In genomic region chr14:61085325-61085724, GRCm38 (mm10) we compare ENCODE assay signal across 8 mouse cellular contexts. TPM values are rescaled to one million over a fixed set of nuclear protein-coding genes. Genes with fewer than 3 reads are reported as not detected.
DNase-seq lines count a peak whose midpoint lies in the region; ATAC-seq and TF ChIP-seq lines count a peak whose summit lies in the region.
"Had no signal": no experiment of that assay in that cellular context is flagged by ENCODE, and none has a peak within 500 bp of the region (broad histone marks: within the 10 kb centered on the region; RNA-seq: fewer than 3 reads in every experiment).

No protein-coding gene starts in this region.

- no peaks in the 10 kb centered on the region for H3K9me3 ChIP-seq in kidney, embryonic 14.5 days (ENCODE audit: control insufficient read depth, low read length)
- no peaks in the 10 kb centered on the region for H3K9me3 ChIP-seq in stomach, postnatal 0 days (ENCODE audit: control insufficient read depth, low read length)
- H3K9me3 ChIP-seq: embryonic facial prominence, embryonic 15.5 days had no signal

- H3K9ac ChIP-seq in kidney, embryonic 14.5 days (ENCODE audit: low read depth, low read length), result no peak overlapping the region
- H3K9ac ChIP-seq in stomach, postnatal 0 days (ENCODE audit: low read length), result no peak overlapping the region
- H3K9ac ChIP-seq: embryonic facial prominence, embryonic 15.5 days had no signal

- TF ChIP-seq POLR2A in brain, embryonic 14.5 days (IDR thresholded peaks at IDR 0.05; ENCODE audit: borderline replicate concordance, extremely low read depth, insufficient read depth, insufficient read length, poor library complexity, severe bottlenecking), result no peak

- H3K27ac ChIP-seq in kidney, embryonic 14.5 days (ENCODE audit: low read depth, low read length), result no peak overlapping the region
- no peak overlapping the region for H3K27ac ChIP-seq in stomach, postnatal 0 days (replicated peaks)
- H3K27ac ChIP-seq: embryonic facial prominence, embryonic 15.5 days had no signal

- no peaks in the 10 kb centered on the region for H3K36me3 ChIP-seq in kidney, embryonic 14.5 days (ENCODE audit: control insufficient read depth, insufficient read depth, low read length)
- H3K36me3 ChIP-seq in stomach, postnatal 0 days (ENCODE audit: control insufficient read depth, insufficient read depth, low read length), result no peaks in the 10 kb centered on the region
- H3K36me3 ChIP-seq: embryonic facial prominence, embryonic 15.5 days had no signal

- H3K4me1 ChIP-seq in kidney, embryonic 14.5 days (ENCODE audit: control insufficient read depth, insufficient read depth, low read length), result no peaks in the 10 kb centered on the region
- H3K4me1 ChIP-seq in stomach, postnatal 0 days (replicated peaks; ENCODE audit: control insufficient read depth, insufficient read depth), result no peaks in the 10 kb centered on the region

- TF ChIP-seq CTCF in brain, embryonic 14.5 days (IDR thresholded peaks at IDR 0.05; ENCODE audit: borderline replicate concordance, extremely low read depth, insufficient read depth, insufficient read length), result peak; percentile 59; the same call in 1 of the 2 replicates
- peak; percentile 85 for TF ChIP-seq CTCF in stomach, postnatal 0 days (IDR thresholded peaks at IDR 0.05; ENCODE audit: low read depth)

- no peak overlapping the region for H3K4me2 ChIP-seq in kidney, embryonic 14.5 days (replicated peaks; ENCODE audit: low read depth, low read length)
- H3K4me2 ChIP-seq in stomach, postnatal 0 days (replicated peaks; ENCODE audit: low read depth), result no peak overlapping the region
- H3K4me2 ChIP-seq: embryonic facial prominence, embryonic 15.5 days had no signal

- H3K4me3 ChIP-seq in kidney, embryonic 14.5 days (ENCODE audit: low read length), result no peak overlapping the region
- H3K4me3 ChIP-seq in stomach, postnatal 0 days (ENCODE audit: low read depth, low read length), result no peak overlapping the region
- H3K4me3 ChIP-seq: embryonic facial prominence, embryonic 15.5 days had no signal

- ATAC-seq in kidney, embryonic 14.5 days (ENCODE audit: low FRiP score, low TSS enrichment), result no peak
- no peak for ATAC-seq in stomach, postnatal 0 days (ENCODE audit: low FRiP score, low TSS enrichment)

- no peaks in the 10 kb centered on the region for H3K27me3 ChIP-seq in kidney, embryonic 14.5 days (ENCODE audit: control insufficient read depth, insufficient read depth, low read length)
- no peaks in the 10 kb centered on the region for H3K27me3 ChIP-seq in stomach, postnatal 0 days (ENCODE audit: control insufficient read depth, insufficient read depth, low read length)
- H3K27me3 ChIP-seq: embryonic facial prominence, embryonic 15.5 days had no signal

- DNase-seq in kidney, adult 9 months, result peak; percentile 30
- peak; percentile 44 for DNase-seq in R1 (ENCODE audit: low read depth, low spot score)
- DNase-seq in brain, embryonic 14.5 days (ENCODE audit: low read depth), result peak; percentile 65
- DNase-seq in kidney, postnatal 14 days, result peak; percentile 54
- peak; percentile 34 to 53 for DNase-seq in lung, adult 18-20 months
- peak; percentile 51 for DNase-seq in stomach, postnatal 0 days (ENCODE audit: low spot score)

- TF ChIP-seq EP300 in stomach, postnatal 0 days (optimal IDR thresholded peaks at IDR 0.05), result no peak

- 52% methylated on average over 3 of the region's 3 CpGs for WGBS in kidney, embryonic 14.5 days
- 48% methylated on average over 3 of the region's 3 CpGs for WGBS in stomach, postnatal 0 days

RNA-seq across cellular contexts. Expression of gene Tnfrsf19, which starts 39.0 kb away (rescaled TPM):
- 19.7 and 23.2 TPM in 2 replicates for polyA plus RNA-seq in kidney, embryonic 14.5 days (2014; fragmentation: Nextera tagmentation; extraction: Ambion mirVana)
- 36.5 and 36.9 TPM in 2 replicates for polyA plus RNA-seq in brain, embryonic 14.5 days (2012; rRNA removed)
- 27.8 and 28.2 TPM in 2 replicates for polyA plus RNA-seq in stomach, postnatal 0 days (2015; fragmentation: Nextera tagmentation; extraction: Ambion mirVana)

RNA-seq across cellular contexts. Expression of gene Sacs, which starts 52.9 kb away (rescaled TPM):
- polyA plus RNA-seq in kidney, embryonic 14.5 days (2014; fragmentation: Nextera tagmentation; extraction: Ambion mirVana), result 2.8 and 3.6 TPM in 2 replicates
- 10.4 and 12.1 TPM in 2 replicates for polyA plus RNA-seq in brain, embryonic 14.5 days (2012; rRNA removed)
- polyA plus RNA-seq in stomach, postnatal 0 days (2015; fragmentation: Nextera tagmentation; extraction: Ambion mirVana), result 0.65 and 0.95 TPM in 2 replicates
